Mouse (Mus musculus): ENCODE measurements around the gene Arf4. TPM values are rescaled to one million over a fixed set of nuclear protein-coding genes. Genes with fewer than 3 reads are reported as not detected.
"Not testable (repeated sequence)": the region's sequence is repeated elsewhere in the genome, so short reads cannot be mapped to it uniquely, and the experiment has no call there.

The Arf4 gene
- polyA plus RNA-seq, 1 experiment from 2014 or later = 406 TPM

- H3K4me3 ChIP-seq (ENCODE audit: low read length); H3K27ac ChIP-seq (ENCODE audit: low read length); H3K36me3 ChIP-seq (ENCODE audit: control insufficient read depth, insufficient read depth); H3K9ac ChIP-seq (ENCODE audit: low read length); H3K9me3 ChIP-seq (replicated peaks; ENCODE audit: control insufficient read depth, low read length); H3K4me2 ChIP-seq (ENCODE audit: low read depth, low read length); H3K27me3 ChIP-seq (ENCODE audit: control insufficient read depth, insufficient read depth, low read length); ATAC-seq (replicated peaks; ENCODE audit: extremely low read depth, insufficient read depth, low FRiP score); H3K4me1 ChIP-seq (ENCODE audit: control insufficient read depth, insufficient read depth, low read length): not testable (repeated sequence)
- WGBS = 83% methylated on average over 5 of the region's 5 CpGs
Observed at GRCm38 (mm10) chr14:26705246-26705645, 67.4 kb downstream of the Arf4 start.

Small RNAs within 50 kb of the gene (microRNA-seq; reads per million reads assigned to microRNA genes)
- gene Mir7672 = not detected

Other genes starting within 250 kb of the Arf4 start
- gene Slmap, start 103.1 kb upstream of the Arf4 start, polyA plus RNA-seq (2015; fragmentation: Nextera tagmentation; extraction: Ambion mirVana) = 121 and 144 TPM in 2 replicates
- 18.6 and 21.3 TPM in 2 replicates for gene Dennd6a, start 64.2 kb upstream of the Arf4 start, polyA plus RNA-seq (2015; fragmentation: Nextera tagmentation; extraction: Ambion mirVana)
- 8.1 and 8.3 TPM in 2 replicates for gene Pde12, start 31.8 kb downstream of the Arf4 start, polyA plus RNA-seq (2015; fragmentation: Nextera tagmentation; extraction: Ambion mirVana)
- gene Dnah12, start 55.2 kb downstream of the Arf4 start, polyA plus RNA-seq (2015; fragmentation: Nextera tagmentation; extraction: Ambion mirVana) = 0.16 and 0.20 TPM in 2 replicates